Mouse (Mus musculus): Measurements from ENCODE around the gene Acsbg1. TPM values are rescaled to one million over a fixed set of nuclear protein-coding genes. Genes with fewer than 3 reads are reported as not detected.

Gene Acsbg1
- total RNA-seq, 2 experiments from 2014 or later: not detected

DNA sequence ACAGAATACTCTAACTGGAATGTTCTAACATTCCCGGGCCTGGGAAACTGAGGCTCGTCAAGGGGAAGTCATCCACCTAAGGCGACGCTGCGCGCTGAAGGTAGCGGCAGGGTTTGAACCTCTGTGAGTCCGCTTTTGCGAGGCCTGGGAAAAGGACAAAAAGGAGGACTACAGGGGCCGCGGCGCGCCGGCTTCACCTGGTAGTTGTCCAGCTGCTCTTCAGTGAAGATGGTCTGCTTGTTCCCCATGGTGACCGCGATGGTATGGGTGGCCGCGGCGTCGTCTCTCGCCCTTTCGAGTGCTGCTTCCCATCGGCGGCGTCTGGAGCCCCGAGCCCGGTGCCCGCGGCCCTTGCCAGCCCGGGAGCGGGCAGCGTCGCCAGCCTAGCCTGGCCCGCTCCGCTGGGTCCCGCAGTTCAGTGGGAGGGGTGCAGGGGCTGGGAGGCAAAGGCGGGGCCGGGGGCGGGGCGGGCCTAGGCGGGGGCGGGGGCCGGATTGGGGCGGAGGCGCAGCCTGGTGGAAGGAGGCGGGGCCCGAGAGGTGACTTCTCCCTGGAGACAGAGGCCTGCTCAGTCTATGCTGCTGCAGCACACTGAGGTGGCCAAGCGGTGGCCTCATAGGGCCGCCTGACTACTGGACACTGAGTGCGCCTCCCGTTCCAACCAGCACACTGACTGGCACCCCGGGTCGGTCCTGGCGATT is 101.7 kb downstream of the Acsbg1 start, which contains the start of gene Cib2:
Cib2 (minus strand) TSS at position 448 of the 701 bp plus-strand sequence.
- ATAC-seq (replicated peaks; ENCODE audit: low FRiP score, poor library complexity, severe bottlenecking): peak; percentile 83

GRCm38 (mm10) chr9:54558731-54559130 is 102.9 kb downstream of the Acsbg1 start:
- no peak for ATAC-seq (replicated peaks; ENCODE audit: low FRiP score, poor library complexity, severe bottlenecking)

- no peak for ATAC-seq (replicated peaks; ENCODE audit: low FRiP score, poor library complexity, severe bottlenecking)
Measured at GRCm38 (mm10) chr9:54555044-54555443, 106.6 kb downstream of the Acsbg1 start.

Other genes with a start within 250 kb of the Acsbg1 start
- 4.7 and 10.5 TPM in 2 replicates for gene Dmxl2, start 160.2 kb downstream of the Acsbg1 start, total RNA-seq (2015; ENCODE audit: low replicate concordance)
- 1.7 and 4.2 TPM in 2 replicates for gene Dmxl2, start 160.2 kb downstream of the Acsbg1 start, total RNA-seq (2017; ENCODE audit: low replicate concordance)
- gene Sh2d7, start 122.9 kb downstream of the Acsbg1 start, total RNA-seq (2015; ENCODE audit: low replicate concordance): not detected in 2 replicates
- not detected in 2 replicates for gene Sh2d7, start 122.9 kb downstream of the Acsbg1 start, total RNA-seq (2017; ENCODE audit: low replicate concordance)
- gene Cib2, start 101.7 kb downstream of the Acsbg1 start, total RNA-seq (2015; ENCODE audit: low replicate concordance): 3.6 TPM in 1 of 2 replicates, not detected in the other
- 0.15 and 3.7 TPM in 2 replicates for gene Cib2, start 101.7 kb downstream of the Acsbg1 start, total RNA-seq (2017; ENCODE audit: low replicate concordance)
- gene Idh3a, start 75.5 kb downstream of the Acsbg1 start, total RNA-seq (2015; ENCODE audit: low replicate concordance): 26.8 and 30.3 TPM in 2 replicates
- 15.4 and 19.7 TPM in 2 replicates for gene Idh3a, start 75.5 kb downstream of the Acsbg1 start, total RNA-seq (2017; ENCODE audit: low replicate concordance)
- 52.8 and 59.1 TPM in 2 replicates for gene Dnaja4, start 37.0 kb upstream of the Acsbg1 start, total RNA-seq (2015; ENCODE audit: low replicate concordance)
- 59.7 and 67.0 TPM in 2 replicates for gene Dnaja4, start 37.0 kb upstream of the Acsbg1 start, total RNA-seq (2017; ENCODE audit: low replicate concordance)
- 28.5 and 44.3 TPM in 2 replicates for gene Wdr61, start 72.6 kb upstream of the Acsbg1 start, total RNA-seq (2015; ENCODE audit: low replicate concordance)
- 23.5 and 35.9 TPM in 2 replicates for gene Wdr61, start 72.6 kb upstream of the Acsbg1 start, total RNA-seq (2017; ENCODE audit: low replicate concordance)
- gene Crabp1, start 102.9 kb upstream of the Acsbg1 start, total RNA-seq (2015; ENCODE audit: low replicate concordance): not detected in 2 replicates
- not detected in 2 replicates for gene Crabp1, start 102.9 kb upstream of the Acsbg1 start, total RNA-seq (2017; ENCODE audit: low replicate concordance)
- gene Ireb2, start 201.9 kb upstream of the Acsbg1 start, total RNA-seq (2015; ENCODE audit: low replicate concordance): 22.3 and 33.1 TPM in 2 replicates
- 29.8 and 34.7 TPM in 2 replicates for gene Ireb2, start 201.9 kb upstream of the Acsbg1 start, total RNA-seq (2017; ENCODE audit: low replicate concordance)